Mouse (Mus musculus): ENCODE results near the gene Icam1.

Icam1 gene

DNA sequence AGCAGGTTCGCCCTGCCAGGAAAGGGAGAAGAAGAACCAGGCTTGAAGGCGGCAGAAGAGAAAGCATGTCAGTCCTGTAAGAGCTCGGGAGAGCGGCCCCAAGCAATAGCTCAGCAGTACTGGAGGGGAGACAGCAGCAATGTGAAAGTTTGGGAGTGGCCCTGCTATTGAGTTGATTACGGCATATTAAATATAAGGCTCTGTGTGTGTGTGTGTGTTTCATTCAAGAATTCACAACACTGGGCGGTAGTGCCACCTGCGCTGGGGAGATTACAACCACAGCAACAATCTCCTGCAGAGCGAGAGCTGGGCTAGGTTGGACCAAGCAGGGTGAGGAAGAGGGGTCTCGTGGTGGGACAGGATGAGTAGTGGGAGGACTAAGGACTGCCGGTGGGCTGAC is 35.8 kb downstream of the Icam1 start:
- DNase-seq (ENCODE audit: low spot score) = no peak

DNA sequence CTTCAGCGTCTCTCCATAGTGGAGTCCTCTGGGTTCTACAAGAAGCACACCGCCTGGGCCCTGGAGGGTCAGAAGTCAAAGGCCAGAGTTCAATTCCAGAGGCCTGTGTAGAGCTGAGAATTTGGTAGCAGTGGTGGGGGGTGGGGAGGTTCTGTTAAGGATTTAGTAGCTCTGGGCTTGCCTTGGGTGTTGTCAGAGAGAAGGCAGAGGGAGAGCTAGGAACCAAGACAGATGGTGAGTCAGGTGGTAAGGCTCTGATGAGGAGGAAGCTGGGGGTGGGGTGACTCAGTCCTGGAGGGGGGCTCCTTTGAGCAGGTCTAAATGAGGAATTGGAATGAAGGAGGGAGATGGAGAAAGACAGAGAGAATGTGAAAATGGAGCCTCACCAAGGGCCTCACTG is 47.1 kb downstream of the Icam1 start:
- DNase-seq (ENCODE audit: low spot score) = no peak

DNA sequence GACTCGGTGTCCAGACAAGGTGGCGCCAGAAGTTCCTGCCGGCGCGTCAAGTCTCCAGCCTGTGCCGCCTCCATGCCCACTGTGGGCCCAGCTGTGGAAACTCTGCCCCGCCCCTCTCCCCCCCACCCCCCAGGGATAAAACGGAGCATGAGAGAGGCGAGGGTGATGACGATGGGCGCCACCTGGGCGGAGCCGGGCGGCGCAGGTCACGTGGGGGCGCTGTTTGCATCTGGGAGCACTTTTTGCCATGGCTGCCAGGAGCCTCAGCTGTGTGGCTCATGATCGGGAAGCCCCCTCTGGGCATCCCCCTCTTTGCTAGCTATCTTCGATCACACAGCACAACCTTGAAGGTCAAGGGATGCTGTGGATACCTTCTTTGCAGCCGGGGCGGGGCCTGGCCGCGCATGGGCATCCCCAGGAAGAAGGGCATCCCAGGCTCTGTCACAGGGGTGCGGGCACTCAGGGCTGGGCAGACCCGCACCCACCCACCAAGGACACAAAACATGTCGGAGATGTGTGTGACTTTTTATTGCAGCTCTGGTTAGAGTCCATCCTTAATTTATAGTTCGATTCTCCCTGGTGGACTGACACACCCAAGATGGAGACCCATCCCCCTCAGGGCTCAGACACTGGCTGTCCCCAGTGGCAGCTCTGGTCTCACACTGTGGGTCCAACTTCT is 51.4 kb downstream of the Icam1 start, which contains the start of gene Zglp1:
Gene Zglp1 (minus strand): TSS at position 88 of the 679 bp plus-strand sequence.
- peak; percentile 70 for DNase-seq (ENCODE audit: low spot score)

DNA sequence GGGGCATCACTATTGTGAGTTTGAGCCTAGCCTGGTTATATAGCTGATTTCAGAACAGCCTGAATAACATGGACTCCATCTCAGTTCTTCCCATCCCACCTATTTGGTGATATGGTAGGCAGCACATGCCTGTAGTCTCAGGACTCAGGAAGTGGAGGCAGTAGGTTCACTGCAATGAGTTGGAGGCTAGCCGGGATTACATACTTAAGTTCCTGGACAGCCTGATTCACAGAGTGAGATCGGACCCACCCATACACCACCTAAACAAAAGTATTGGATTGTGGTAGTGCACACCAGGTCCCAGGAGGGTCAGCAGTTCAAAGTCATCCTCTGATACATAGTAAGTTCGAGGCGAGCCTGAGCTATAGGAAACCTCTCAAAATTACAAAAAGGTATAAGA is 56.9 kb downstream of the Icam1 start:
- DNase-seq (ENCODE audit: low spot score) = no peak

DNA sequence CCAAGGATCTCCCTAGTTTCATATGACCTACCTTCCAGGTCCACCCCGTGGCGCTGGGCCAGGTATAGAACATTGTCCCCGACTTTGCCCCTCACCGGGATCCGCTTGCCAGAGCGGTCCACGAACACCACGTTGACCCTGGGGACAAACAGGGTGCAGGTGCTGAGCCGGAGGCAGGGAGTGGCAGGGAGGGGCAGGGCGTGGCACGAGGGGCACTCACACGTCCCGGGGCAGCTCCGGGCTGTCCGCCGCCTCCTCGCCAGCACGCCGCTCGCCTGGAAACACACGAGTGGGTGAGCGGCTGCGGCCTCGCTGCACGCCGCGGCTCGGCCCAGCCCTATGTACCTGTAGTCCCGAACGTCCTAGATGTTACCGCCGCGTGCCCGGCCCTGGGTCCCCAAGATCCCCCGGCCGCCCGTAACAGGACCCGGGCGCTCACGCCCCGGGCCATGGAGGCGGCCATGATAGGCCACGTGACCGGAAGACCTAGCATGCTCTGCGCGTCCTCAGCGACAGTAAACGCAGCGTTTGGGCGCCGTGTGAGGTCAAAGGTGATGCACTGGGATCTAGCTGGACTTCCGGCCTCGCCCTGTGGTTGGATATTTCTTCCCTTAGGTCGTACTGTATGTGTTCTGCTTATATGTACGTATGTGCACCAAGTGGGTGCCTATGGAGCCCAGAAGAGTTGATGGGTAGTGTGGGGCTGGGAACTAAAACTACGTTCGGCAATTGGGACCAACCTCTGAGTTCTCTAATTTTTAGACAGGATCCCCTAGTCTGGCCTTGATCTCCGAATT is 57.5 kb downstream of the Icam1 start, which contains the start of the genes Gm49373 and Fdx1l:
Gene Gm49373 (minus strand): TSS at position 53 of the 797 bp plus-strand sequence.
Gene Fdx1l (minus strand): TSS at position 571 of the 797 bp plus-strand sequence.
- DNase-seq (ENCODE audit: low spot score) = peak; percentile 87

DNA sequence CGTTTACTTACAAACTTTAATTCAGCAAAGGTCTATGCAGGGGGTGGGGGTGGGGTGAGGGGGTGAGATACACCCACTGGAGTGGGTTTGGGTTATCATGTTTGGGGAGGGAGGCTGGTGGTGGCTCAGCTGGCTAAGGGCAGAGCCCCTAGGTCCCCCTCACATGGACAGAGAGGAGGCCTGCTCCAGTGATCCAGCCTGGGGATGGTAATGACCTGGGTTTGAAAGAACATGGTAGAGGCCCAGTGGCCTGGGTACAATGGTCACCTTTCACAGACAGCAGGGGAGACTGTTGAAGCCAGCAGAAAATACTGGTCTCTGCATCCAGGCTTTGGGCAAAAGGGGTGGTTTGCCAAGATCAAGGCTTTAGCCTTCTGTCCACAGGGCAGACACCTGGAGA is 58.4 kb downstream of the Icam1 start:
- no peak for DNase-seq (ENCODE audit: low spot score)

DNA sequence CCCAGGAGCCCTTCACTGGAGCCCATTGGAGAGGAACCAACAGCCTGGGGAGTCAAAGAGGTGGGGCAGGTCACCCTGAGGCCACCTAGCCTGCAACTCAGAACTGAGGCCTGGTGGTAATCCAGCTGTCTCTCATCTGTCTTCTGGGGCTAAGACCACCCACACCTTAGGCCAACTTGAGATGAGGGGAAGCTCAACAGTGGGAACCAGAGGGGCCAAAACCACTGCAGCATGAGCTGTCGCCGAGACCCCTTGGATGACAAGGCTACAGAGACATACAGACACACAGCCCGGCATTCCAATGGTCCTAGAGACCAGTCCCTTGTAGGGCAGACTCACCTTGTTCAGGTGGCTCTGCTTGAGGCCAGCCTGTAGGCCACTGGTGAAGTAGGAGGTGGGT is 59.8 kb downstream of the Icam1 start:
- DNase-seq (ENCODE audit: low spot score) = no peak
